Mouse (Mus musculus) cerebellum, adult 2 months (tissue): Measurements from ENCODE around the gene Sucla2.

Experiments used
- CTCF ChIP-seq: fragments of 200-500 bp; IDR thresholded peaks from 2 replicates; pipeline ENCODE4 v1.5.1; 2011; ENCODE audit warnings: low read depth, mild to moderate bottlenecking, control low read depth, low read length, moderate library complexity, borderline replicate concordance; ENCODE audit not compliant: insufficient read depth
- POLR2A ChIP-seq: fragments of 200-500 bp; IDR thresholded peaks from 2 replicates; pipeline ENCODE4 v1.6.1; 2011; ENCODE audit warnings: low read length, control low read depth, borderline replicate concordance; ENCODE audit not compliant: insufficient read depth

GRCm38 (mm10) chr14:73508630-73509395 lies 16.3 kb upstream of the Sucla2 start:
- TF ChIP-seq CTCF (no peak), POLR2A (no peak)
